Mouse (Mus musculus) intestine, postnatal 0 days (tissue): ENCODE measurements around the gene Clasrp. TPM values are rescaled to one million over a fixed set of nuclear protein-coding genes. Genes with fewer than 3 reads are reported as not detected.

Experiments
- ATAC-seq: fragments of 200-750 bp; cut with Nextera tagmentation; 2 replicates; pipeline ENCODE4 v1.8.0; 2017; ENCODE audit warnings: mild to moderate bottlenecking, moderate TSS enrichment, moderate library complexity
- H3K27ac ChIP-seq: fragments of 300-500 bp; sonication (generic); 2 replicates; pipeline ENCODE4 v1.5.1; 2014; ENCODE audit warnings: mild to moderate bottlenecking, low read depth, low read length, moderate library complexity
- H3K27me3 ChIP-seq: fragments of 300-500 bp; sonication (generic); replicated peaks from 2 replicates; pipeline ENCODE4 v1.6.1; 2014; ENCODE audit warnings: low read length, mixed read lengths; ENCODE audit not compliant: control insufficient read depth, insufficient read depth
- H3K36me3 ChIP-seq: fragments of 300-500 bp; sonication (generic); 2 replicates; pipeline ENCODE4 v1.6.1; 2014; ENCODE audit warnings: mild to moderate bottlenecking, moderate library complexity; ENCODE audit not compliant: control insufficient read depth, insufficient read depth
- H3K4me1 ChIP-seq: fragments of 300-500 bp; sonication (generic); replicated peaks from 2 replicates; pipeline ENCODE4 v1.6.1; 2014; ENCODE audit warnings: antibody characterized with exemption, low read length, mixed read lengths; ENCODE audit not compliant: control insufficient read depth, insufficient read depth
- H3K4me2 ChIP-seq: fragments of 300-500 bp; sonication (generic); replicated peaks from 2 replicates; pipeline ENCODE4 v1.6.1; 2014; ENCODE audit warnings: low read depth, mild to moderate bottlenecking, moderate library complexity
- H3K4me3 ChIP-seq: fragments of 300-500 bp; sonication (generic); 2 replicates; pipeline ENCODE4 v1.5.1; 2014; ENCODE audit warnings: low read depth, low read length
- H3K9ac ChIP-seq: fragments of 300-500 bp; sonication (generic); 2 replicates; pipeline ENCODE4 v1.6.1; 2014; ENCODE audit warnings: mild to moderate bottlenecking, low read depth, low read length
- H3K9me3 ChIP-seq: fragments of 300-500 bp; sonication (generic); 2 replicates; pipeline ENCODE4 v1.6.1; 2016; ENCODE audit warnings: mixed run types; ENCODE audit not compliant: control insufficient read depth
- CTCF ChIP-seq: sonication (generic); IDR thresholded peaks from 2 replicates; pipeline ENCODE4 v1.5.1; 2016; ENCODE audit warnings: low read depth, mild to moderate bottlenecking, control low read depth, antibody characterized with exemption, moderate library complexity
- WGBS: fragments of 180-500 bp; shearing (Covaris S2); extraction: QIAGEN DNeasy Blood & Tissue Kit; methylation state at CpG from one replicate; pipeline ENCODE4 v1.1.7; 2014; 5-methylcytosine and 5-hydroxymethylcytosine counted together
- polyA plus RNA-seq: library from polyadenylated mRNA; unstranded; fragments of >200 nt; fragmentation: Nextera tagmentation; extraction: Ambion mirVana; gene quantifications from 2 replicates; pipeline ENCODE4 v1.2.1, GENCODE M21; 2015

The Clasrp gene
- polyA plus RNA-seq, 1 experiment from 2014 or later: 14.8 TPM

GRCm38 (mm10) chr7:19633855-19634254 lies 29.6 kb upstream of the Clasrp start:
- Histone ChIP-seq H3K27me3 (no peaks in the 10 kb centered on the region), H3K36me3 (peaks cover 61% of the 10 kb centered on the region), H3K4me1 (no peaks in the 10 kb centered on the region), H3K27ac (no peak overlapping the region), H3K4me3 (no peak overlapping the region), H3K9me3 (no peaks in the 10 kb centered on the region), H3K9ac (no peak overlapping the region), H3K4me2 (no peak overlapping the region)
- no peak for ATAC-seq
- no peak for TF ChIP-seq CTCF
- 90% methylated on average over 15 of the region's 15 CpGs for WGBS

DNA sequence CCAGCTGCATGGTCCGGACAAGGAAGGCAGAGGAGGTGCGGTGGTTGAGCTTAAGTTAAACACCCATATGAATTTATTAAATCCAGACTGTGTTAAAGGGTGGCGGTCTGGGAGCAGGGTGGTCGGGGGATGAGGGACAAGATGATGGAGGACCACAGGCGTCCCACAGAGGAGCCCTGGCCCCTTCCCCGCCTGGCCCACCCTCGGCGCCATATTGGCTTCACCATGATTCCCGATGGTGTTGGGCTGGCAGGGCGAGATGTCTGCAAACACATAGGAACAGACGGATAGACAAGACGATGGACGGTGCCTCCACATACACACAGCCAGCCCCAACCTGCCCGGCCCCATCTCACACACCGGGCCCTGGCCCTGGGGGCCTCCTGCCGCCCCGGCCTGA lies 28.9 kb upstream of the Clasrp start:
- no peak for TF ChIP-seq CTCF
- WGBS: 90% methylated on average over 17 of the region's 17 CpGs
- H3K9me3 ChIP-seq: no peaks in the 10 kb centered on the region
- no peak overlapping the region for H3K9ac ChIP-seq
- H3K27ac ChIP-seq: no peak overlapping the region
- peaks cover 54% of the 10 kb centered on the region for H3K36me3 ChIP-seq
- H3K4me1 ChIP-seq: no peaks in the 10 kb centered on the region
- no peaks in the 10 kb centered on the region for H3K27me3 ChIP-seq
- H3K4me3 ChIP-seq: no peak overlapping the region
- H3K4me2 ChIP-seq: no peak overlapping the region
- no peak for ATAC-seq

DNA sequence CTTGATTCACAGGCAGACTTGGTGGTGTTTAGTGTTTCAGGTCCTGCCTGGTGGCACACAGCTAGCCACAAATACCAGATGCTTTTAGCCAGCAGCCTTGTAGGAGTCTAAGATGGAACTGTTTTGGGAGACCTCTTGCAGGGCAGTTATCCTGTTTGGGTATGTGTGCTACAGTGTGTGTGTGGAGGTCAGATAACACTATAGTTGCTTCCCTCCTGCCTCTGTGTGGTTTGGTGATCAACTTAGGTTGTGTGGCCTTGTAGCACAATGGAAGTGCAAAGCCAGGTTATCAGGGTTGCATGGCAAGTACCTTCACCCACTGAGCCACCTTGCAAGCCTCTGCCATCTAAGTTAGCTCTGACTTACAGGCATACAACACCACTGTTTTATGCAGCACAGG lies 28.4 kb upstream of the Clasrp start:
- no peak overlapping the region for H3K4me3 ChIP-seq
- no peak for ATAC-seq
- no peak overlapping the region for H3K27ac ChIP-seq
- H3K4me1 ChIP-seq: no peaks in the 10 kb centered on the region
- no peaks in the 10 kb centered on the region for H3K9me3 ChIP-seq
- TF ChIP-seq CTCF: no peak
- no peak overlapping the region for H3K9ac ChIP-seq
- no peak overlapping the region for H3K4me2 ChIP-seq
- H3K27me3 ChIP-seq: no peaks in the 10 kb centered on the region
- peaks cover 49% of the 10 kb centered on the region for H3K36me3 ChIP-seq

DNA sequence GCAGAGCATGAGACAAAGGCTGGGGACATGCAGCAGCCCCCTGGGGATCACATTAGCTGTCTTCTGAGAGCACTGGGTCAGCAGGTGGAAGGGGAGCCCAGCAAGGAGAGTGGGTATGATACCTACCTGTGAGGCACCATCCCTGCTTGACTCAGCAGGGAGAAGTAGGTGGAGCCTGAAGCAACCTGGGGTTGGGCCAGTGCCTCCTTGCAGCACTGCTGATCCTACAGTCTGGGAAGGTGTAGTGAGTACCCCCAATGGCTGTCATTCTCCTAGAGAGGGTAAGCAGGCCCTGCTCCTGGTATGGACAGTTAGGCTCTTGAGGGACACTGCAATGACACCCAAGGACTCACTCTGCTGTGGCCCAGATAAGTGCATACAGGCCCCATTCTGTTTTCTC lies 28.0 kb upstream of the Clasrp start:
- Histone ChIP-seq H3K4me2 (no peak overlapping the region), H3K9me3 (no peaks in the 10 kb centered on the region), H3K27ac (no peak overlapping the region), H3K36me3 (peaks cover 45% of the 10 kb centered on the region), H3K27me3 (no peaks in the 10 kb centered on the region), H3K9ac (no peak overlapping the region), H3K4me3 (no peak overlapping the region), H3K4me1 (no peaks in the 10 kb centered on the region)
- TF ChIP-seq CTCF: no peak
- no peak for ATAC-seq

DNA sequence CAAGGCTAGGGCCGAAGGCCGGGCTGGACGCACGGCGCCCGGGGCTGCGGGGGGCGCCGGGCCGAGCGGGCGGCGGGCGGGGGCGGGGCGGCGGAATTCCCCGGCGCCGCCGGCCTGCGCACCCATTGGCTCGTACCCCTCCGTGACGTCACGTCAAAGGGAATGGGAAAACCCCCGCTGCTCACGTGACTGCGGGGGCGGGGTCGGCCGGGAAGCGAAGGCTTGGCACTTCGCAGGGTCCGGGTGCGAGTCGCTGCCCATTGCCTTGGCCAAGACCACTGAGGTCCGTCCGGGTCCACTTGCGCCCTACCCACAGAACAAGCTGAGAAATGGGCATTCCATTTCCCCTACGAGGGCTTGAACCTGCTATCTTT lies 25.1 kb upstream of the Clasrp start, which contains the start of gene Relb:
Relb (minus strand) TSS at position 78 of the 374 bp plus-strand sequence.
- Histone ChIP-seq H3K4me3 (peak within 1 kb of the TSS; percentile 82), H3K27me3 (no peaks in the 10 kb centered on the region), H3K4me1 (no peaks in the 10 kb centered on the region), H3K36me3 (peaks cover 16% of the 10 kb centered on the region), H3K9me3 (no peaks in the 10 kb centered on the region), H3K27ac (peak within 1 kb of the TSS; percentile 96), H3K4me2 (peak within 1 kb of the TSS; percentile 99), H3K9ac (peak within 1 kb of the TSS; percentile 71)
- under 1% methylated on average over 41 of the region's 41 CpGs for WGBS
- TF ChIP-seq CTCF: no peak
- peak; percentile 48 for ATAC-seq

GRCm38 (mm10) chr7:19628536-19629360 lies 24.5 kb upstream of the Clasrp start:
- peak overlapping the region; percentile 96 for H3K27ac ChIP-seq
- H3K4me2 ChIP-seq: peak overlapping the region; percentile 99
- no peaks in the 10 kb centered on the region for H3K27me3 ChIP-seq
- 1% methylated on average over 57 of the region's 57 CpGs for WGBS
- TF ChIP-seq CTCF: no peak
- peak overlapping the region; percentile 82 for H3K4me3 ChIP-seq
- H3K4me1 ChIP-seq: no peaks in the 10 kb centered on the region; the same call in 1 of the 2 replicates
- peaks cover 10% of the 10 kb centered on the region for H3K36me3 ChIP-seq
- H3K9ac ChIP-seq: peak overlapping the region; percentile 71
- H3K9me3 ChIP-seq: no peaks in the 10 kb centered on the region
- ATAC-seq: peak; percentile 95

DNA sequence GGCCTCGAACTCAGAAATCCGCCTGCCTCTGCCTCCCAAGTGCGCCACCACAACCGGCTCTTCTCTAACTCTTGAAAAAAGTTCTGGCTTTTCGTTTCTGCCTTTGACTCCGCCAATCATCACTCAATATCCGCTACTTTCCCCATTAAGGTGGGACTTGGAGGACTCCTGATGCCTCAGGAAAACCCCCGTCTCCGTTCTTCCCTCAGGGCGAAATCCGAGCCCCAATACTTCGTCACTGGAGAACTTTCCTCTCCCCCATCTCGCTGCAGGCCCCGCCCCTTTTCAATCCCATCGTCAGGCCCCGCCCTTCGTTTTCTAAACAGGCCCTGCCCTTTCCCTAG lies 23.9 kb upstream of the Clasrp start:
- no peak overlapping the region for H3K9ac ChIP-seq
- 12% methylated on average over 17 of the region's 17 CpGs for WGBS
- ATAC-seq: no peak

More for the DNA sequence above, 23.9 kb upstream of the Clasrp start:
- H3K4me1 ChIP-seq: peaks cover 1% of the 10 kb centered on the region; the same call in 1 of the 2 replicates
- H3K27ac ChIP-seq: peak overlapping the region; percentile 96
- peak overlapping the region; percentile 82 for H3K4me3 ChIP-seq
- H3K36me3 ChIP-seq: peaks cover 4% of the 10 kb centered on the region
- no peak for TF ChIP-seq CTCF
- no peaks in the 10 kb centered on the region for H3K27me3 ChIP-seq
- peak overlapping the region; percentile 99 for H3K4me2 ChIP-seq
- H3K9me3 ChIP-seq: no peaks in the 10 kb centered on the region
